Mouse (Mus musculus): Measurements from ENCODE around the gene Bcl11a. TPM values are rescaled to one million over a fixed set of nuclear protein-coding genes. Genes with fewer than 3 reads are reported as not detected.

Bcl11a gene
- polyA plus RNA-seq, 1 experiment from 2014 or later: 5.9 TPM

DNA sequence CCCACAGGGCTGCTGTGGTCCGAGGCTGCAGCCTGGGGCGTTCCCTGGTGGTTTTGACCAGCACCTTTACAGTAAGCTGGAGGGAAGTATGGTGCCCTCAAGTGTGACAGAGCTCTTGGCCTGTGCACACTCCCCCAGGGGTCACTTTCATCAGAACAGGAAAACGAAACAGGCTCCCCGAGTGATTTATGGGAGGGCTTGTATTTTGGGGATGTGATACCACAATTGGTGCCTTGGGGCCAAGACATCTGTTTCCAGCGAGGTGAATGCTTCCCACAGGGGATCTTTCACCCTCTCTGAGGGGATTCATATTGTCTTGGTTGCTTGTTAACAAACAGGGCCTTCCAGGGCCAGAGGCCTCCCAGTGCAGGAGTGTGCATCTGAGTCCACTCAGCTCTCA is 122.5 kb downstream of the Bcl11a start:
- no peak for ATAC-seq
- Histone ChIP-seq H3K27ac (ENCODE audit: low read depth, low read length) (no peak overlapping the region), H3K36me3 (ENCODE audit: control insufficient read depth, insufficient read depth) (no peaks in the 10 kb centered on the region), H3K4me3 (ENCODE audit: low read depth, low read length) (no peak overlapping the region), H3K4me1 (replicated peaks; ENCODE audit: control insufficient read depth, insufficient read depth, low read length) (peaks cover 5% of the 10 kb centered on the region; the same call in 1 of the 2 replicates), H3K27me3 (replicated peaks; ENCODE audit: control insufficient read depth, insufficient read depth, low read length) (no peaks in the 10 kb centered on the region), H3K4me2 (replicated peaks; ENCODE audit: low read depth) (no peak overlapping the region), H3K9me3 (ENCODE audit: control insufficient read depth) (no peaks in the 10 kb centered on the region), H3K9ac (ENCODE audit: low read depth, low read length) (no peak overlapping the region)
- no peak for TF ChIP-seq CTCF (IDR thresholded peaks at IDR 0.05; ENCODE audit: low read depth)
- 84% methylated on average over 5 of the region's 5 CpGs for WGBS

DNA sequence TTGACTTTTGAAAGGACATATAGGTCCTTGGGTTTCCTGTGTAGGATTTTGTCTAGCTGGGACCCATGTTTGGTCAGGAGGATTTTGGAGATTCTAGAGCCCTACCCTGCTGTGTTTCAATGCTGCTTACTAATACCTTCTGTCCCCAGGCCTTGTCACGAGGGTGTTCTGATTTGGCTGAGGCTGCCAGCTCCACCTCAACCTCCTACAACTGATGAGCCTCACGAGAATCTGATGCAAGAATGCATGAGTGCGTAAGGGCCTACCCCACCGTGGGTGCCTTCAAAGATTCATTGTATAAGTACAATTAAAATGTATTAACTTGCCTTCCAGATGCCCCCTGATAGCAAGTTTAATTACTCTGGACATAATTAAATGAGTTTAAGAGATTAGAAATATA is 123.4 kb downstream of the Bcl11a start:
- H3K4me1 ChIP-seq (replicated peaks; ENCODE audit: control insufficient read depth, insufficient read depth, low read length): peaks cover 5% of the 10 kb centered on the region; the same call in 1 of the 2 replicates
- H3K9me3 ChIP-seq (ENCODE audit: control insufficient read depth): no peaks in the 10 kb centered on the region
- no peaks in the 10 kb centered on the region for H3K27me3 ChIP-seq (replicated peaks; ENCODE audit: control insufficient read depth, insufficient read depth, low read length)
- H3K36me3 ChIP-seq (ENCODE audit: control insufficient read depth, insufficient read depth): no peaks in the 10 kb centered on the region
- ATAC-seq: no peak
- WGBS: 87% methylated on average over 4 of the region's 4 CpGs
- TF ChIP-seq CTCF (IDR thresholded peaks at IDR 0.05; ENCODE audit: low read depth): no peak
- no peak overlapping the region for H3K9ac ChIP-seq (ENCODE audit: low read depth, low read length)
- H3K4me3 ChIP-seq (ENCODE audit: low read depth, low read length): no peak overlapping the region
- H3K4me2 ChIP-seq (replicated peaks; ENCODE audit: low read depth): no peak overlapping the region
- H3K27ac ChIP-seq (ENCODE audit: low read depth, low read length): no peak overlapping the region

DNA sequence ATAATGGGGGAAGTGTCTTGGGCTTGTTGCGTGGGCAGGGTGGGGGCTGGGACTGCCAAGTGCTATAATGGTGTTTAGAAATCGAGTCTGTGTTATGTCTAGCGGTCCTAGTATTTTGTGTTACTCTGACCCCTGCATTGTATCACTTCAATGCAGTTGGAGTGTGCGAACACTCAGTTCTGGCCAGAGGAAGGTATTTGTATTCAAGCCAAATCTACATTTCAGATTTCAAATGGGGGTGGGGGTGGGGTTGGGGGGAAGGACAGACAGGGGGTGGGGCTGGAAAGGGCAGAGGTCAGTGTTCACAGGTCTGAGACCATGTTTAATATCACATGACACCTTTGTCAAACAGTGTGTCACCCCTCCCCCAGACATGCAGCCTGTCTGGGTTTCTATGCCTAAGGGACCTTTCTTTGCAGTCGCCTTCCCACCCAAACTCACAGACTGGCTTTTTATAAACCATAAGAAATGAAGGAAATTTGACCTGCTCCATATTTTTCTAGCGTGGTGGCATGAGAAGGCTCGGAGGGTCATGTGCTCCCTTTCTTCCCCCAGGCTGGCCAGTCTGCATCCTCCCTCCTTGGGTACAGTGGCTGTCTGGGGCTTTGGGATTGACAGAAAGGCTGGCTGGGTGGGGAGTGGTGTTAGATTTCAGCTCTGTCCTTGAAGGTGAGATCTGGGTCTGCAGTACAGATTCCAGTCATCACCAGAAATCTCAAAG is 124.9 kb downstream of the Bcl11a start:
- Histone ChIP-seq H3K27ac (ENCODE audit: low read depth, low read length) (no peak overlapping the region), H3K9ac (ENCODE audit: low read depth, low read length) (no peak overlapping the region), H3K36me3 (ENCODE audit: control insufficient read depth, insufficient read depth) (no peaks in the 10 kb centered on the region), H3K4me3 (ENCODE audit: low read depth, low read length) (no peak overlapping the region), H3K9me3 (ENCODE audit: control insufficient read depth) (no peaks in the 10 kb centered on the region), H3K4me1 (replicated peaks; ENCODE audit: control insufficient read depth, insufficient read depth, low read length) (peaks cover 5% of the 10 kb centered on the region; the same call in 1 of the 2 replicates), H3K27me3 (replicated peaks; ENCODE audit: control insufficient read depth, insufficient read depth, low read length) (no peaks in the 10 kb centered on the region), H3K4me2 (replicated peaks; ENCODE audit: low read depth) (no peak overlapping the region)
- no peak for ATAC-seq
- WGBS: 45% methylated on average over 7 of the region's 7 CpGs
- no peak for TF ChIP-seq CTCF (IDR thresholded peaks at IDR 0.05; ENCODE audit: low read depth)

DNA sequence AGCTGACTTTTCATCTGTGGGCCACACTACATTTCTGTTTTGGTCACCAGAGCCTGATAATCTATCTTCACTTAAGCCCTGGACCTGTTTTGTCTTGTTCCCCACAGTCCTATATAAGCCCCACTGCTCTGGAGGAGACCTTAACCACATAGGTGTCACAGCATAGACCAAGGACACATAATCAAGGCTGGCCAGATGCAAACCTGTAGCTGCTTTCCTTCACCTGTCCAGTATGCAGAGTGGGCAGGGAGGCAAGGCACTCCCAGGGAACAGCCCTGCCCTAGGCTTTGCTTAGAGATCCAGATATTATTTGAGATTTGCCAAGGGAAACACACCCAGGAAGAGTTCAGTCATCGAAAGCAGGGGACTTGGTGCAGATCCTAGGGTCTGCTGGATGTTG is 125.6 kb downstream of the Bcl11a start:
- TF ChIP-seq CTCF (IDR thresholded peaks at IDR 0.05; ENCODE audit: low read depth): no peak
- H3K36me3 ChIP-seq (ENCODE audit: control insufficient read depth, insufficient read depth): no peaks in the 10 kb centered on the region
- H3K27me3 ChIP-seq (replicated peaks; ENCODE audit: control insufficient read depth, insufficient read depth, low read length): no peaks in the 10 kb centered on the region
- no peak overlapping the region for H3K27ac ChIP-seq (ENCODE audit: low read depth, low read length)
- no peak overlapping the region for H3K4me3 ChIP-seq (ENCODE audit: low read depth, low read length)
- H3K4me2 ChIP-seq (replicated peaks; ENCODE audit: low read depth): no peak overlapping the region
- ATAC-seq: no peak
- 88% methylated on average over 1 of the region's 1 CpGs for WGBS
- no peaks in the 10 kb centered on the region for H3K9me3 ChIP-seq (ENCODE audit: control insufficient read depth)
- H3K9ac ChIP-seq (ENCODE audit: low read depth, low read length): no peak overlapping the region
- H3K4me1 ChIP-seq (replicated peaks; ENCODE audit: control insufficient read depth, insufficient read depth, low read length): peaks cover 5% of the 10 kb centered on the region; the same call in 1 of the 2 replicates

DNA sequence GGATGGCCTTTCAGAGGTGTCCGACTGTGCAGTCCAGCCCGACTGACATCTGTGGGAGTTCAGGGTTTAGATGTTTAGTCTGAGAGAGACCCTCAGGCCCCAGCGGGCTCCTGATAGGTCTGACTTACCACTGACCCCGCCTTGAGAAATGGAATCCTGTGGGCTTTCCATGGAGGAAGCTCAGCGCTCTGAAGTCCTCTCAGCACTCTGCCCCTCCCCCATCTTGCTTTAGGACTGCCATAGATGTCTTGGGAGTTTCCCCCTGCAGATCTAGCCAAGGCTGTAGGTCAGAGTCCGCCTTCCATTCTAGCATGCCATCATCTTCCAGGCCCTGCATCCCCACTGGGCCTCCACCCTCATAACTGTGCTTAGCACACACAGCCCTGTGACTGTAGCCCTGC is 131.1 kb downstream of the Bcl11a start:
- 49% methylated on average over 6 of the region's 6 CpGs for WGBS
- no peak overlapping the region for H3K9ac ChIP-seq (ENCODE audit: low read depth, low read length)
- H3K27ac ChIP-seq (ENCODE audit: low read depth, low read length): no peak overlapping the region
- H3K36me3 ChIP-seq (ENCODE audit: control insufficient read depth, insufficient read depth): no peaks in the 10 kb centered on the region
- peak; percentile 77 for ATAC-seq
- H3K9me3 ChIP-seq (ENCODE audit: control insufficient read depth): no peaks in the 10 kb centered on the region
- peaks cover 4% of the 10 kb centered on the region; the same call in 1 of the 2 replicates for H3K4me1 ChIP-seq (replicated peaks; ENCODE audit: control insufficient read depth, insufficient read depth, low read length)
- no peak for TF ChIP-seq CTCF (IDR thresholded peaks at IDR 0.05; ENCODE audit: low read depth)
- no peak overlapping the region for H3K4me3 ChIP-seq (ENCODE audit: low read depth, low read length)
- H3K27me3 ChIP-seq (replicated peaks; ENCODE audit: control insufficient read depth, insufficient read depth, low read length): no peaks in the 10 kb centered on the region
- no peak overlapping the region for H3K4me2 ChIP-seq (replicated peaks; ENCODE audit: low read depth)

DNA sequence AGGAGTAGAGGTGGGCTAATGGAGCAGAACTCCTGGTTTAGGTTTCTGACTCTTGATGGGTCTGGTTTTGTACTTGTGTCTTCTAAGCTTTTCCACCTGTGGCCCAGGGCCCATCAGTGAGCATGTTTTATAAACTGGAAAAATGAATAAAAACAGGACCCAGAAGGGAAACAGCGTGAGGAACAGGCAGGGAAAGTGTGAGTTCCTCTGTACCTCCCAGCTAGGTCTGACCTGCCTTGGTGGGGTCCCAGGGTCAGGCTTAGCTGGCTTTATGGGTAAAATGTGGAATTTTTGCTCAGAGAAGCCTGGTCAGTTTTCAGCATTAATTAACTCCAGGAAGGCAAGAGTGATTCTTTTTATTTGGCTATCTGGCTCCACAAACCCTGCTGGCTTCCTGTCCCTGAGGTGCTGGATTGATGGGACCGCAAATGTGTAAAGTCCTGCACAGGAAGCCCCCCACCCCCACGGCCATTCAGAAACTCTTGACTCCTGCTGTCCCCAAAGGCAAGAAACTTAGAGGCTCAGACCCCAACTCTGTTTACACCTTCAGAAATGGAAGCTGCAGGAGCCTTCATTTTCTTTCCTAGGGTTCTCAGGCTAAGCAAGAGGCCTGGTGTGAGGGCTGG is 136.8 kb downstream of the Bcl11a start:
- WGBS: 72% methylated on average over 3 of the region's 3 CpGs
- no peaks in the 10 kb centered on the region for H3K9me3 ChIP-seq (ENCODE audit: control insufficient read depth)
- no peak overlapping the region for H3K4me2 ChIP-seq (replicated peaks; ENCODE audit: low read depth)
- no peak overlapping the region for H3K27ac ChIP-seq (ENCODE audit: low read depth, low read length)
- TF ChIP-seq CTCF (IDR thresholded peaks at IDR 0.05; ENCODE audit: low read depth): no peak
- H3K4me1 ChIP-seq (replicated peaks; ENCODE audit: control insufficient read depth, insufficient read depth, low read length): no peaks in the 10 kb centered on the region
- H3K9ac ChIP-seq (ENCODE audit: low read depth, low read length): no peak overlapping the region
- no peak for ATAC-seq
- no peaks in the 10 kb centered on the region for H3K27me3 ChIP-seq (replicated peaks; ENCODE audit: control insufficient read depth, insufficient read depth, low read length)
- H3K36me3 ChIP-seq (ENCODE audit: control insufficient read depth, insufficient read depth): no peaks in the 10 kb centered on the region
- no peak overlapping the region for H3K4me3 ChIP-seq (ENCODE audit: low read depth, low read length)
